10 mouse cellular contexts compared by ENCODE assay signal in genomic region chr17:62607304-62607914, GRCm38 (mm10).
DNase-seq lines count a peak whose midpoint lies in the region; ATAC-seq and TF ChIP-seq lines count a peak whose summit lies in the region.
"Had no signal": no experiment of that assay in that cellular context is flagged by ENCODE, and none has a peak within 500 bp of the region (broad histone marks: within the 10 kb centered on the region; RNA-seq: fewer than 3 reads in every experiment).

No protein-coding gene starts in this region.

- peak; percentile 79 for ATAC-seq in hindbrain, embryonic 11.5 days (ENCODE audit: low FRiP score)
- ATAC-seq in forebrain, postnatal 0 days, result peak; percentile 80
- ATAC-seq in kidney, embryonic 16.5 days (ENCODE audit: low FRiP score, low TSS enrichment), result no peak

- intact Hi-C loops in heart, postnatal 10 days (cut with DNase I), result no loop called here

- TF ChIP-seq CTCF in forebrain, postnatal 0 days (IDR thresholded peaks at IDR 0.05; ENCODE audit: low read depth), result no peak

- H3K4me1 ChIP-seq in hindbrain, embryonic 11.5 days (replicated peaks; ENCODE audit: control insufficient read depth, insufficient read depth, low read length), result peaks cover 2% of the 10 kb centered on the region; the same call in 1 of the 2 replicates
- H3K4me1 ChIP-seq in hindbrain, embryonic 10.5 days (replicated peaks), result peaks cover 37% of the 10 kb centered on the region
- peaks cover 9% of the 10 kb centered on the region; the same call in 1 of the 2 replicates for H3K4me1 ChIP-seq in forebrain, postnatal 0 days (ENCODE audit: insufficient read depth)
- no peaks in the 10 kb centered on the region for H3K4me1 ChIP-seq in kidney, embryonic 16.5 days (ENCODE audit: insufficient read depth, low read length)

- no peak overlapping the region for H3K27ac ChIP-seq in hindbrain, embryonic 11.5 days (ENCODE audit: low read depth, low read length)
- no peak overlapping the region for H3K27ac ChIP-seq in hindbrain, embryonic 10.5 days
- H3K27ac ChIP-seq in forebrain, postnatal 0 days (ENCODE audit: low read depth, low read length), result no peak overlapping the region
- no peak overlapping the region for H3K27ac ChIP-seq in kidney, embryonic 16.5 days (ENCODE audit: low read length)
- H3K27ac ChIP-seq: stomach, postnatal 0 days had no signal

- DNase-seq in hindbrain, embryonic 11.5 days (ENCODE audit: low spot score), result no peak
- no peak for DNase-seq in hindbrain, embryonic 10.5 days (ENCODE audit: low spot score)
- peak; percentile 55 for DNase-seq in forebrain, postnatal 0 days
- peak; percentile 28 to 39 for DNase-seq in left cerebral cortex, adult 8-10 months (ENCODE audit: low spot score in 2 of 2)
- peak; percentile 39 to 49 for DNase-seq in right cerebral cortex, postnatal 10 days (ENCODE audit: low spot score in 2 of 2)
- DNase-seq in spleen, postnatal 10 days (ENCODE audit: low spot score in 2 of 2), result no peak
- DNase-seq in heart, postnatal 10 days, result no peak

- H3K9me3 ChIP-seq in hindbrain, embryonic 11.5 days (ENCODE audit: control insufficient read depth, low read length), result no peaks in the 10 kb centered on the region
- H3K9me3 ChIP-seq in hindbrain, embryonic 10.5 days, result no peaks in the 10 kb centered on the region
- no peaks in the 10 kb centered on the region for H3K9me3 ChIP-seq in forebrain, postnatal 0 days (ENCODE audit: low read length)
- no peaks in the 10 kb centered on the region for H3K9me3 ChIP-seq in kidney, embryonic 16.5 days (ENCODE audit: low read length)

- H3K36me3 ChIP-seq in hindbrain, embryonic 11.5 days (ENCODE audit: control insufficient read depth, insufficient read depth, low read length), result no peaks in the 10 kb centered on the region
- H3K36me3 ChIP-seq in hindbrain, embryonic 10.5 days, result peaks cover 7% of the 10 kb centered on the region; the same call in 1 of the 2 replicates
- H3K36me3 ChIP-seq in forebrain, postnatal 0 days (ENCODE audit: insufficient read depth), result no peaks in the 10 kb centered on the region
- H3K36me3 ChIP-seq in kidney, embryonic 16.5 days (ENCODE audit: insufficient read depth, low read length), result no peaks in the 10 kb centered on the region

- 80% methylated on average over 18 of the region's 18 CpGs for WGBS in hindbrain, embryonic 11.5 days
- 86% methylated on average over 18 of the region's 18 CpGs for WGBS in hindbrain, embryonic 10.5 days
- whole genome bisulfite sequencing in forebrain, postnatal 0 days, result 18% methylated on average over 18 of the region's 18 CpGs
- WGBS in kidney, embryonic 16.5 days, result 89% methylated on average over 18 of the region's 18 CpGs

- H3K9ac ChIP-seq in hindbrain, embryonic 11.5 days (ENCODE audit: low read depth, low read length), result no peak overlapping the region
- no peak overlapping the region for H3K9ac ChIP-seq in forebrain, postnatal 0 days
- no peak overlapping the region for H3K9ac ChIP-seq in kidney, embryonic 16.5 days (replicated peaks; ENCODE audit: low read length)

- H3K27me3 ChIP-seq in hindbrain, embryonic 11.5 days (ENCODE audit: control insufficient read depth, insufficient read depth, low read length), result no peaks in the 10 kb centered on the region
- no peaks in the 10 kb centered on the region for H3K27me3 ChIP-seq in hindbrain, embryonic 10.5 days (ENCODE audit: insufficient read depth, poor library complexity, severe bottlenecking)
- H3K27me3 ChIP-seq in forebrain, postnatal 0 days (ENCODE audit: insufficient read depth, low read length), result no peaks in the 10 kb centered on the region; the same call in 1 of the 2 replicates
- H3K27me3 ChIP-seq in kidney, embryonic 16.5 days (ENCODE audit: insufficient read depth, low read length), result no peaks in the 10 kb centered on the region
- H3K27me3 ChIP-seq: megakaryocyte, embryonic 14.5 days had no signal

- H3K4me2 ChIP-seq in hindbrain, embryonic 11.5 days (replicated peaks; ENCODE audit: low read depth, low read length), result no peak overlapping the region
- peak overlapping the region; percentile 41 for H3K4me2 ChIP-seq in forebrain, postnatal 0 days (ENCODE audit: low read depth)
- H3K4me2 ChIP-seq in kidney, embryonic 16.5 days (replicated peaks; ENCODE audit: low read depth, low read length), result no peak overlapping the region

- no peak overlapping the region for H3K4me3 ChIP-seq in hindbrain, embryonic 11.5 days (ENCODE audit: low read depth, low read length)
- no peak overlapping the region for H3K4me3 ChIP-seq in hindbrain, embryonic 10.5 days
- H3K4me3 ChIP-seq in forebrain, postnatal 0 days (ENCODE audit: low read depth, low read length), result 0 out of 2 replicates have a peak overlapping the region, but pooled peaks have one; percentile 3
- H3K4me3 ChIP-seq in kidney, embryonic 16.5 days (ENCODE audit: low read length), result no peak overlapping the region
- H3K4me3 ChIP-seq: megakaryocyte, embryonic 14.5 days had no signal

Comparison
In these comparisons a context has a peak if more than half of its experiments do, and no peak if none do; other contexts are left out.
1. DNase-seq: peak in forebrain, postnatal 0 days (single experiment), left cerebral cortex, adult 8-10 months (2 of 2) and right cerebral cortex, postnatal 10 days (2 of 2); none in hindbrain, embryonic 11.5 days (single experiment), hindbrain, embryonic 10.5 days (single experiment), spleen, postnatal 10 days (0 of 2) and heart, postnatal 10 days (0 of 2).